Mouse (Mus musculus) E14TG2a.4 (cell line): Measurements from ENCODE around the gene Sh2d1b2.
A peak's percentile ranks its signal among the peaks of the same experiment; 100 is the strongest.

Experiments used
- H3K27me3 ChIP-seq: 2 replicates; pipeline ENCODE4 v1.6.1; 2014; ENCODE audit warnings: low read length, control low read depth; ENCODE audit not compliant: insufficient read depth
- H3K36me3 ChIP-seq: 2 replicates; pipeline ENCODE4 v1.6.1; 2014; ENCODE audit warnings: low read length, control low read depth; ENCODE audit not compliant: insufficient read depth
- H3K4me1 ChIP-seq: replicated peaks from 2 replicates; pipeline ENCODE4 v1.6.1; 2014; ENCODE audit warnings: low read depth, low read length, control low read depth
- H3K4me3 ChIP-seq: replicated peaks from 2 replicates; pipeline ENCODE4 v1.5.1; 2014; ENCODE audit warnings: mild to moderate bottlenecking, low read length
- H3K9me3 ChIP-seq: 2 replicates; pipeline ENCODE4 v1.6.1; 2014; ENCODE audit warnings: low read length, control low read depth
- CTCF ChIP-seq: conservative IDR thresholded peaks from 2 replicates; pipeline ENCODE4 v1.5.1; 2014; ENCODE audit warnings: low read length
- NANOG ChIP-seq: IDR thresholded peaks from 2 replicates; pipeline ENCODE4 v1.6.1; 2014; ENCODE audit warnings: borderline replicate concordance, low read length, mixed read lengths
- POU5F1 ChIP-seq: IDR thresholded peaks from 2 replicates; pipeline ENCODE4 v1.6.1; 2014; ENCODE audit warnings: low read length, borderline replicate concordance

Gene Sh2d1b2

GRCm38 (mm10) chr1:170254893-170255559, 22.5 kb downstream of the Sh2d1b2 start:
- peak overlapping the region; percentile 49 for H3K4me3 ChIP-seq
- no peaks in the 10 kb centered on the region for H3K9me3 ChIP-seq
- TF ChIP-seq POU5F1: no peak
- no peak for TF ChIP-seq CTCF
- TF ChIP-seq NANOG: no peak
- peaks cover 6% of the 10 kb centered on the region; the same call in 1 of the 2 replicates for H3K4me1 ChIP-seq
- no peaks in the 10 kb centered on the region for H3K36me3 ChIP-seq
- H3K27me3 ChIP-seq: no peaks in the 10 kb centered on the region

GRCm38 (mm10) chr1:170255560-170255910, 23.0 kb downstream of the Sh2d1b2 start:
- H3K36me3 ChIP-seq: no peaks in the 10 kb centered on the region
- peak overlapping the region; percentile 35; the same call in 1 of the 2 replicates for H3K4me3 ChIP-seq
- no peaks in the 10 kb centered on the region for H3K9me3 ChIP-seq
- H3K27me3 ChIP-seq: no peaks in the 10 kb centered on the region
- TF ChIP-seq CTCF (no peak), NANOG (no peak)
- H3K4me1 ChIP-seq: peaks cover 6% of the 10 kb centered on the region; the same call in 1 of the 2 replicates

- Histone ChIP-seq H3K4me3 (no peak overlapping the region), H3K9me3 (no peaks in the 10 kb centered on the region), H3K36me3 (no peaks in the 10 kb centered on the region), H3K4me1 (no peaks in the 10 kb centered on the region), H3K27me3 (no peaks in the 10 kb centered on the region)
- TF ChIP-seq NANOG: no peak
- TF ChIP-seq POU5F1: no peak
- no peak for TF ChIP-seq CTCF
Observed at GRCm38 (mm10) chr1:170270281-170270680, 37.7 kb downstream of the Sh2d1b2 start.

- TF ChIP-seq NANOG: no peak
- no peak for TF ChIP-seq POU5F1
- TF ChIP-seq CTCF: no peak
- Histone ChIP-seq H3K36me3 (no peaks in the 10 kb centered on the region), H3K4me3 (no peak overlapping the region), H3K27me3 (no peaks in the 10 kb centered on the region), H3K9me3 (no peaks in the 10 kb centered on the region), H3K4me1 (no peaks in the 10 kb centered on the region)
Observed at GRCm38 (mm10) chr1:170270696-170271095, 38.1 kb downstream of the Sh2d1b2 start.

GRCm38 (mm10) chr1:170273252-170273651, 40.7 kb downstream of the Sh2d1b2 start:
- Histone ChIP-seq H3K36me3 (no peaks in the 10 kb centered on the region), H3K27me3 (no peaks in the 10 kb centered on the region), H3K4me1 (no peaks in the 10 kb centered on the region), H3K4me3 (no peak overlapping the region), H3K9me3 (no peaks in the 10 kb centered on the region)
- TF ChIP-seq CTCF: no peak
- no peak for TF ChIP-seq NANOG
- no peak for TF ChIP-seq POU5F1

- no peak for TF ChIP-seq POU5F1
- no peak for TF ChIP-seq CTCF
- no peak for TF ChIP-seq NANOG
- H3K4me1 ChIP-seq: no peaks in the 10 kb centered on the region
- H3K36me3 ChIP-seq: no peaks in the 10 kb centered on the region
- H3K4me3 ChIP-seq: no peak within 1 kb of the TSS
- no peaks in the 10 kb centered on the region for H3K9me3 ChIP-seq
- no peaks in the 10 kb centered on the region for H3K27me3 ChIP-seq
Observed at GRCm38 (mm10) chr1:170277016-170277415, 44.5 kb downstream of the Sh2d1b2 start, which contains the start of gene Sh2d1b1. Sh2d1b1 (plus strand) TSS chr1:170277320.

- no peaks in the 10 kb centered on the region for H3K4me1 ChIP-seq
- no peak for TF ChIP-seq CTCF
- no peaks in the 10 kb centered on the region for H3K36me3 ChIP-seq
- no peak overlapping the region for H3K4me3 ChIP-seq
- no peaks in the 10 kb centered on the region for H3K27me3 ChIP-seq
- H3K9me3 ChIP-seq: no peaks in the 10 kb centered on the region
Observed at GRCm38 (mm10) chr1:170282415-170283129, 50.0 kb downstream of the Sh2d1b2 start.

- Histone ChIP-seq H3K9me3 (no peaks in the 10 kb centered on the region; the same call in 1 of the 2 replicates), H3K27me3 (no peaks in the 10 kb centered on the region), H3K4me3 (no peak overlapping the region), H3K36me3 (no peaks in the 10 kb centered on the region), H3K4me1 (no peaks in the 10 kb centered on the region)
- no peak for TF ChIP-seq POU5F1
- peak; percentile 35 for TF ChIP-seq CTCF
Observed at GRCm38 (mm10) chr1:170292239-170292951, 59.8 kb downstream of the Sh2d1b2 start.

- no peaks in the 10 kb centered on the region for H3K36me3 ChIP-seq
- no peak for TF ChIP-seq POU5F1
- no peak for TF ChIP-seq CTCF
- no peak for TF ChIP-seq NANOG
- no peaks in the 10 kb centered on the region; the same call in 1 of the 2 replicates for H3K9me3 ChIP-seq
Observed at GRCm38 (mm10) chr1:170293257-170293656, 60.7 kb downstream of the Sh2d1b2 start.

More at GRCm38 (mm10) chr1:170293257-170293656, 60.7 kb downstream of the Sh2d1b2 start:
- no peak overlapping the region for H3K4me3 ChIP-seq
- no peaks in the 10 kb centered on the region for H3K4me1 ChIP-seq
- H3K27me3 ChIP-seq: no peaks in the 10 kb centered on the region
